Comparison of ENCODE assay signal across 17 mouse cellular contexts in genomic region chr9:69768136-69768875, GRCm38 (mm10). TPM values are rescaled to one million over a fixed set of nuclear protein-coding genes. Genes with fewer than 3 reads are reported as not detected.
DNase-seq lines count a peak whose midpoint lies in the region; ATAC-seq lines count a peak whose summit lies in the region.
"Had no signal": no experiment of that assay in that cellular context is flagged by ENCODE, and none has a peak within 500 bp of the region (broad histone marks: within the 10 kb centered on the region; RNA-seq: fewer than 3 reads in every experiment).

No protein-coding gene starts in this region.

- no peak overlapping the region for H3K9ac ChIP-seq in forebrain, embryonic 11.5 days (ENCODE audit: low read length)
- no peak overlapping the region for H3K9ac ChIP-seq in forebrain, embryonic 15.5 days (replicated peaks)
- no peak overlapping the region for H3K9ac ChIP-seq in neural tube, embryonic 12.5 days
- H3K9ac ChIP-seq: liver, embryonic 15.5 days; stomach, embryonic 15.5 days had no signal

- peaks cover 82% of the 10 kb centered on the region for H3K27me3 ChIP-seq in forebrain, embryonic 11.5 days (ENCODE audit: control insufficient read depth, insufficient read depth, low read length)
- peaks cover 97% of the 10 kb centered on the region for H3K27me3 ChIP-seq in forebrain, embryonic 15.5 days
- peaks cover 100% of the 10 kb centered on the region for H3K27me3 ChIP-seq in limb, embryonic 10.5 days (ENCODE audit: low read depth, poor library complexity, severe bottlenecking)
- H3K27me3 ChIP-seq in neural tube, embryonic 12.5 days (replicated peaks), result peaks cover 66% of the 10 kb centered on the region

- no peaks in the 10 kb centered on the region for H3K9me3 ChIP-seq in forebrain, embryonic 11.5 days (ENCODE audit: control insufficient read depth, low read length)
- no peaks in the 10 kb centered on the region for H3K9me3 ChIP-seq in forebrain, embryonic 15.5 days
- no peaks in the 10 kb centered on the region for H3K9me3 ChIP-seq in limb, embryonic 10.5 days (replicated peaks)
- H3K9me3 ChIP-seq in neural tube, embryonic 12.5 days, result no peaks in the 10 kb centered on the region
- H3K9me3 ChIP-seq: liver, embryonic 15.5 days; stomach, embryonic 15.5 days had no signal

- no peak for ATAC-seq in forebrain, embryonic 11.5 days (replicated peaks; ENCODE audit: low FRiP score)
- no peak for ATAC-seq in forebrain, embryonic 15.5 days (replicated peaks)
- no peak for ATAC-seq in neural tube, embryonic 12.5 days (ENCODE audit: low FRiP score, low read depth)

- no peak overlapping the region for H3K27ac ChIP-seq in forebrain, embryonic 11.5 days (ENCODE audit: low read depth, low read length)
- no peak overlapping the region for H3K27ac ChIP-seq in forebrain, embryonic 15.5 days (replicated peaks)
- no peak overlapping the region for H3K27ac ChIP-seq in limb, embryonic 10.5 days
- H3K27ac ChIP-seq in neural tube, embryonic 12.5 days, result no peak overlapping the region
- H3K27ac ChIP-seq: left cerebral cortex, adult 2 months; liver, embryonic 15.5 days; stomach, embryonic 15.5 days had no signal

- peak overlapping the region; percentile 26; the same call in 1 of the 2 replicates for H3K4me2 ChIP-seq in forebrain, embryonic 11.5 days (ENCODE audit: low read depth, low read length, severe bottlenecking)
- no peak overlapping the region for H3K4me2 ChIP-seq in forebrain, embryonic 15.5 days (replicated peaks)
- peak overlapping the region; percentile 53 for H3K4me2 ChIP-seq in neural tube, embryonic 12.5 days (replicated peaks)
- H3K4me2 ChIP-seq: heart, embryonic 11.5 days; liver, embryonic 15.5 days; stomach, embryonic 15.5 days had no signal

- 1% methylated on average over 28 of the region's 28 CpGs for WGBS in forebrain, embryonic 11.5 days
- under 1% methylated on average over 28 of the region's 28 CpGs for WGBS in forebrain, embryonic 15.5 days
- 1% methylated on average over 28 of the region's 28 CpGs for WGBS in limb, embryonic 10.5 days
- under 1% methylated on average over 28 of the region's 28 CpGs for WGBS in neural tube, embryonic 12.5 days

- peaks cover 22% of the 10 kb centered on the region for H3K4me1 ChIP-seq in forebrain, embryonic 11.5 days (replicated peaks; ENCODE audit: control insufficient read depth, insufficient read depth, low read length)
- peaks cover 18% of the 10 kb centered on the region for H3K4me1 ChIP-seq in forebrain, embryonic 15.5 days
- H3K4me1 ChIP-seq in limb, embryonic 10.5 days, result peaks cover 27% of the 10 kb centered on the region
- peaks cover 48% of the 10 kb centered on the region for H3K4me1 ChIP-seq in neural tube, embryonic 12.5 days
- H3K4me1 ChIP-seq: liver, embryonic 15.5 days; stomach, embryonic 15.5 days had no signal

- no peaks in the 10 kb centered on the region for H3K36me3 ChIP-seq in forebrain, embryonic 11.5 days (ENCODE audit: control insufficient read depth, insufficient read depth, low read length)
- no peaks in the 10 kb centered on the region for H3K36me3 ChIP-seq in forebrain, embryonic 15.5 days
- no peaks in the 10 kb centered on the region for H3K36me3 ChIP-seq in limb, embryonic 10.5 days
- no peaks in the 10 kb centered on the region for H3K36me3 ChIP-seq in neural tube, embryonic 12.5 days
- H3K36me3 ChIP-seq: liver, embryonic 15.5 days; stomach, embryonic 15.5 days had no signal

- intact Hi-C loops in heart, postnatal 14 days (cut with DNase I), result no loop called here

- DNase-seq in forebrain, embryonic 11.5 days (ENCODE audit: low spot score), result no peak
- peak; percentile 51 for DNase-seq in embryo, embryonic 11 days
- peak; percentile 51 for DNase-seq in limb, embryonic 10.5 days (ENCODE audit: low spot score)
- no peak for DNase-seq in testis, postnatal 10 days (ENCODE audit: low spot score)
- no peak for DNase-seq in heart, postnatal 14 days
- no peak for DNase-seq in cerebellum, postnatal 36 days
- DNase-seq: gastrocnemius, postnatal 10 days; kidney, postnatal 14 days; right cerebral cortex, postnatal 4 days had no signal

- peak overlapping the region; percentile 6; the same call in 1 of the 2 replicates for H3K4me3 ChIP-seq in forebrain, embryonic 11.5 days (ENCODE audit: low read depth, low read length)
- H3K4me3 ChIP-seq in forebrain, embryonic 15.5 days, result no peak overlapping the region
- H3K4me3 ChIP-seq in limb, embryonic 10.5 days, result no peak overlapping the region
- H3K4me3 ChIP-seq in neural tube, embryonic 12.5 days, result 0 out of 2 replicates have a peak overlapping the region, but pooled peaks have one; percentile 13
- H3K4me3 ChIP-seq: left cerebral cortex, adult 2 months; liver, embryonic 15.5 days; stomach, embryonic 15.5 days had no signal

RNA-seq across cellular contexts. Expression of gene Foxb1, which starts 7.6 kb away (rescaled TPM):
- polyA plus RNA-seq in forebrain, embryonic 11.5 days (2014; fragmentation: Nextera tagmentation; extraction: Ambion mirVana), result 1.8 and 2.8 TPM in 2 replicates
- 0.98 and 1.0 TPM in 2 replicates for polyA plus RNA-seq in forebrain, embryonic 15.5 days (2015; fragmentation: Nextera tagmentation; extraction: Ambion mirVana)
- 0.05 and 0.08 TPM in 2 replicates for polyA plus RNA-seq in limb, embryonic 10.5 days (2016; fragmentation: Nextera tagmentation; extraction: Ambion mirVana)
- 8.5 and 9.7 TPM in 2 replicates for polyA plus RNA-seq in neural tube, embryonic 12.5 days (2016; fragmentation: Nextera tagmentation; extraction: Ambion mirVana)
- total RNA-seq in heart, postnatal 14 days (2021), result under 1 TPM in 1 of 2 experiments, not detected in 1; 0.07 TPM
- total RNA-seq: gastrocnemius, postnatal 10 days; left cerebral cortex, adult 2 months; megakaryocyte, adult 5-6 weeks; MEL had no signal
- polyA plus RNA-seq: heart, embryonic 11.5 days; liver, embryonic 15.5 days had no signal

Comparison
In these comparisons a context has a peak if more than half of its experiments do, and no peak if none do; other contexts are left out.
1. H3K4me3 ChIP-seq: peak in forebrain, embryonic 11.5 days (single experiment) and neural tube, embryonic 12.5 days (single experiment); none in forebrain, embryonic 15.5 days (single experiment) and limb, embryonic 10.5 days (single experiment).
2. DNase-seq: peak in embryo, embryonic 11 days (single experiment) and limb, embryonic 10.5 days (single experiment); none in forebrain, embryonic 11.5 days (single experiment), testis, postnatal 10 days (single experiment), heart, postnatal 14 days (0 of 2) and cerebellum, postnatal 36 days (0 of 2).